Mouse (Mus musculus): ENCODE results near the gene AW209491.

The AW209491 gene

GRCm38 (mm10) chr13:14629726-14630641 is at the start of gene AW209491:
TSS of gene AW209491 (plus strand) at chr13:14630154.
- ChIA-PET POLR2A (interaction anchor here (0.6 to 5.7 kb wide), 24 partner anchors 9 to 1040 kb away, joined by 3 to 152 read pairs (median 4); partner anchors contain the start of genes Mrpl32 (in 4 of the 4), Psma2 (in 4 of the 4), Ggps1 (in 1 of the 4) and Lyst (in 1 of the 4)), CTCF (interaction anchor here in 3 of 4 experiments (0.9 to 1.5 kb wide), 3 partner anchors 11 to 17 kb away, joined by 3 to 5 read pairs (median 4); partner anchors contain the start of genes Mrpl32 (in 1 of the 3) and Psma2 (in 1 of the 3))

- POLR2A ChIA-PET = no interaction called here
- CTCF ChIA-PET = no interaction called here
These were observed 49.6 kb upstream of the AW209491 start for GRCm38 (mm10) chr13:14580392-14580791.

- ChIA-PET CTCF (no interaction called here), POLR2A (interaction anchor here in 1 of 4 experiments (3.0 kb wide), 1 partner anchor 10 kb away, joined by 14 read pairs; the partner anchor contains the start of genes Mrpl32 and Psma2)
These were observed 27.2 kb upstream of the AW209491 start for GRCm38 (mm10) chr13:14602744-14603143.

- ChIA-PET POLR2A (interaction anchor here in 2 of 4 experiments (0.7 to 1.0 kb wide), 2 partner anchors 20 to 578 kb away, joined by 3 to 4 read pairs; no protein-coding TSS in a partner anchor), CTCF (no interaction called here)
These were observed 22.3 kb upstream of the AW209491 start for GRCm38 (mm10) chr13:14607616-14608015.

GRCm38 (mm10) chr13:14612463-14612862 is 17.5 kb upstream of the AW209491 start:
- ChIA-PET CTCF (interaction anchor here in 2 of 4 experiments (0.7 to 1.0 kb wide), 2 partner anchors 18 to 324 kb away, joined by 3 to 5 read pairs; partner anchors contain the start of gene AW209491 (in 1 of the 2)), POLR2A (interaction anchor here (0.6 to 11.2 kb wide), 38 partner anchors 8 to 1022 kb away, joined by 3 to 152 read pairs (median 4); partner anchors contain the start of genes AW209491 (in 4 of the 4), B3galnt2 (in 1 of the 4), Ggps1 (in 1 of the 4) and Lyst (in 1 of the 4))

- CTCF ChIA-PET = interaction anchor here in 2 of 4 experiments (0.7 to 1.0 kb wide), 2 partner anchors 17 to 325 kb away, joined by 3 to 5 read pairs; partner anchors contain the start of gene AW209491 (in 1 of the 2)
These were observed 16.9 kb upstream of the AW209491 start, which contains the start of the genes Mrpl32 and Psma2 for GRCm38 (mm10) chr13:14612926-14613529. TSS of gene Mrpl32 (minus strand) at chr13:14613165. TSS of gene Psma2 (plus strand) at chr13:14613240.

GRCm38 (mm10) chr13:14613553-14613952 is 16.4 kb upstream of the AW209491 start:
- ChIA-PET CTCF (interaction anchor here in 1 of 4 experiments (1.0 kb wide), 1 partner anchor 17 kb away, joined by 5 read pairs; the partner anchor contains the start of gene AW209491), POLR2A (interaction anchor here (0.7 to 11.2 kb wide), 42 partner anchors 8 to 1023 kb away, joined by 3 to 152 read pairs (median 4); partner anchors contain the start of genes AW209491 (in 4 of the 4), B3galnt2 (in 1 of the 4), Ggps1 (in 1 of the 4) and Lyst (in 1 of the 4))

More at GRCm38 (mm10) chr13:14612926-14613529, 16.9 kb upstream of the AW209491 start, which contains the start of the genes Mrpl32 and Psma2:
- POLR2A ChIA-PET = interaction anchor here (0.6 to 11.2 kb wide), 50 partner anchors 8 to 1023 kb away, joined by 3 to 152 read pairs (median 3); partner anchors contain the start of genes AW209491 (in 4 of the 4), B3galnt2 (in 1 of the 4), Ggps1 (in 1 of the 4) and Lyst (in 1 of the 4)

- POLR2A ChIA-PET = interaction anchor here in 3 of 4 experiments (0.9 to 11.2 kb wide), 4 partner anchors 9 to 12 kb away, joined by 3 to 152 read pairs (median 6); partner anchors contain the start of gene AW209491 (in 3 of the 3)
- CTCF ChIA-PET = interaction anchor here (0.6 to 2.8 kb wide), 8 partner anchors 9 to 1170 kb away, joined by 3 to 8 read pairs (median 3); partner anchors contain the start of gene AW209491 (in 3 of the 4)
These were observed 11.2 kb upstream of the AW209491 start for GRCm38 (mm10) chr13:14618724-14619123.

- POLR2A ChIA-PET = no interaction called here
- CTCF ChIA-PET = no interaction called here
These were observed 10.0 kb downstream of the AW209491 start for GRCm38 (mm10) chr13:14639998-14640397.

GRCm38 (mm10) chr13:14649301-14649700 is 19.3 kb downstream of the AW209491 start:
- ChIA-PET CTCF (no interaction called here), POLR2A (no interaction called here)

GRCm38 (mm10) chr13:14667107-14667506 is 37.2 kb downstream of the AW209491 start:
- POLR2A ChIA-PET = no interaction called here
- CTCF ChIA-PET = no interaction called here

GRCm38 (mm10) chr13:14670342-14670741 is 40.4 kb downstream of the AW209491 start:
- ChIA-PET CTCF (interaction anchor here in 2 of 4 experiments (0.6 to 0.8 kb wide), 3 partner anchors 874 to 1092 kb away, joined by 3 to 8 read pairs (median 3); no protein-coding TSS in a partner anchor), POLR2A (interaction anchor here in 1 of 4 experiments (0.7 kb wide), 1 partner anchor 497 kb away, joined by 6 read pairs; no protein-coding TSS in a partner anchor)
